Mouse (Mus musculus) G1E (cell line): ENCODE results near the gene Gm14569.

ENCODE experiments used
- CTCF ChIP-seq: IDR thresholded peaks from 2 replicates; pipeline ENCODE4 v1.5.1; 2012; ENCODE audit warnings: low read depth, low read length, inconsistent platforms, mixed read lengths
- GATA1 ChIP-seq: IDR thresholded peaks from 2 replicates; pipeline ENCODE4 v1.6.1; 2012; ENCODE audit warnings: borderline replicate concordance, low read length, inconsistent platforms, mixed read lengths
- POLR2AphosphoS5 ChIP-seq: IDR thresholded peaks from 2 replicates; pipeline ENCODE4 v1.6.1; 2012; ENCODE audit warnings: low read depth, low read length, inconsistent platforms; ENCODE audit not compliant: insufficient replicate concordance

DNA sequence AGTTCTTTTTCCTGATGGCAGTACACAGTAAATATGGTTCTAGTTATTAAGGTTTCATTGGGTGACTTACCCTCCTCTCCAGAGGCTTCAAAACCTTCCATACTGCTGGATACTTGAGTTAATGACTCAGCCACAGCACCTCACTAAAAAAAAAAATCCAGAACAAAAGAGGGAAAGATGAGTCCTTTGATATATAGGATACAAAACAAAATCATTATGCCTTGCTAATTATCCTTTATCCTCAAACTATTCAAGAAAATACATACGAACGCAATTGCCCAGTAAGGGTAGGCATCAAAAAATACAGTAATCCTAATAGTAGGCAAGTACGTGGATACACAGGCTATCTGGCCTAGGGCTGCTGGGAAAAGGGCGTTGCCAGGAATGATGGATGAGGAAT lies at the start of gene Gm14569:
- TF ChIP-seq CTCF, result no peak
- TF ChIP-seq POLR2AphosphoS5, result no peak
- no peak for TF ChIP-seq GATA1
